Mouse (Mus musculus): ENCODE data around the gene Tex21. TPM values are rescaled to one million over a fixed set of nuclear protein-coding genes. Genes with fewer than 3 reads are reported as not detected.
"Not testable (repeated sequence)": the region's sequence is repeated elsewhere in the genome, so short reads cannot be mapped to it uniquely, and the experiment has no call there.

The Tex21 gene
- polyA plus RNA-seq, 1 experiment from 2014 or later, result not detected

- no peak for DNase-seq (ENCODE audit: low spot score)
- WGBS, result 78% methylated on average over 6 of the region's 6 CpGs
- no peaks in the 10 kb centered on the region for H3K9me3 ChIP-seq (replicated peaks)
- no peak overlapping the region for H3K4me3 ChIP-seq
- H3K36me3 ChIP-seq, result no peaks in the 10 kb centered on the region
- H3K27ac ChIP-seq (replicated peaks), result no peak overlapping the region
- no peaks in the 10 kb centered on the region for H3K4me1 ChIP-seq
- H3K27me3 ChIP-seq (ENCODE audit: low read depth, poor library complexity, severe bottlenecking), result no peaks in the 10 kb centered on the region
These were observed 62.3 kb downstream of the Tex21 start for GRCm38 (mm10) chr12:76184271-76184670.

- H3K27me3 ChIP-seq (ENCODE audit: low read depth, poor library complexity, severe bottlenecking), result no peaks in the 10 kb centered on the region
- H3K4me1 ChIP-seq, result no peaks in the 10 kb centered on the region
- H3K9me3 ChIP-seq (replicated peaks), result no peaks in the 10 kb centered on the region
- 92% methylated on average over 6 of the region's 6 CpGs for WGBS
- no peak overlapping the region for H3K27ac ChIP-seq (replicated peaks)
- no peak for DNase-seq (ENCODE audit: low spot score)
- H3K4me3 ChIP-seq, result no peak overlapping the region
- no peaks in the 10 kb centered on the region for H3K36me3 ChIP-seq
These were observed 63.7 kb downstream of the Tex21 start for GRCm38 (mm10) chr12:76182831-76183230.

- 76% methylated on average over 8 of the region's 8 CpGs for WGBS
- Histone ChIP-seq H3K4me3 (no peak overlapping the region), H3K27me3 (ENCODE audit: low read depth, poor library complexity, severe bottlenecking) (peaks cover 11% of the 10 kb centered on the region), H3K9me3 (replicated peaks) (no peaks in the 10 kb centered on the region), H3K27ac (replicated peaks) (no peak overlapping the region), H3K36me3 (no peaks in the 10 kb centered on the region), H3K4me1 (peaks cover 10% of the 10 kb centered on the region)
- DNase-seq (ENCODE audit: low spot score), result no peak
These were observed 65.1 kb downstream of the Tex21 start for GRCm38 (mm10) chr12:76181471-76181870.

- H3K36me3 ChIP-seq, result no peaks in the 10 kb centered on the region
- 84% methylated on average over 6 of the region's 6 CpGs for WGBS
- no peak overlapping the region for H3K27ac ChIP-seq (replicated peaks)
- DNase-seq (ENCODE audit: low spot score), result no peak
- H3K27me3 ChIP-seq (ENCODE audit: low read depth, poor library complexity, severe bottlenecking), result peaks cover 22% of the 10 kb centered on the region
- H3K4me3 ChIP-seq, result no peak overlapping the region
- H3K4me1 ChIP-seq, result peaks cover 10% of the 10 kb centered on the region
- H3K9me3 ChIP-seq (replicated peaks), result no peaks in the 10 kb centered on the region
These were observed 66.1 kb downstream of the Tex21 start for GRCm38 (mm10) chr12:76180442-76180841.

GRCm38 (mm10) chr12:76179527-76179926 lies 67.0 kb downstream of the Tex21 start:
- H3K36me3 ChIP-seq, result no peaks in the 10 kb centered on the region
- H3K27me3 ChIP-seq (ENCODE audit: low read depth, poor library complexity, severe bottlenecking), result peaks cover 31% of the 10 kb centered on the region
- no peak for DNase-seq (ENCODE audit: low spot score)
- no peak overlapping the region for H3K27ac ChIP-seq (replicated peaks)
- 75% methylated on average over 4 of the region's 4 CpGs for WGBS
- peaks cover 10% of the 10 kb centered on the region for H3K4me1 ChIP-seq
- H3K9me3 ChIP-seq (replicated peaks), result no peaks in the 10 kb centered on the region
- H3K4me3 ChIP-seq, result no peak overlapping the region

- Histone ChIP-seq H3K27ac (replicated peaks) (no peak overlapping the region), H3K36me3 (no peaks in the 10 kb centered on the region), H3K27me3 (ENCODE audit: low read depth, poor library complexity, severe bottlenecking) (peaks cover 34% of the 10 kb centered on the region), H3K4me1 (peaks cover 10% of the 10 kb centered on the region), H3K4me3 (no peak overlapping the region), H3K9me3 (replicated peaks) (no peaks in the 10 kb centered on the region)
- no peak for DNase-seq (ENCODE audit: low spot score)
- 88% methylated on average over 5 of the region's 5 CpGs for WGBS
These were observed 67.5 kb downstream of the Tex21 start for GRCm38 (mm10) chr12:76179051-76179450.

GRCm38 (mm10) chr12:76177864-76178518 lies 68.6 kb downstream of the Tex21 start:
- WGBS, result 41% methylated on average over 16 of the region's 16 CpGs
- H3K9me3 ChIP-seq (replicated peaks), result no peaks in the 10 kb centered on the region
- peaks cover 34% of the 10 kb centered on the region for H3K27me3 ChIP-seq (ENCODE audit: low read depth, poor library complexity, severe bottlenecking)
- no peaks in the 10 kb centered on the region for H3K36me3 ChIP-seq
- H3K4me1 ChIP-seq, result peaks cover 10% of the 10 kb centered on the region
- H3K4me3 ChIP-seq, result peak overlapping the region; percentile 59
- H3K27ac ChIP-seq (replicated peaks), result no peak overlapping the region
- peak; percentile 76 for DNase-seq (ENCODE audit: low spot score)

GRCm38 (mm10) chr12:76177000-76177863 lies 69.3 kb downstream of the Tex21 start, which contains the start of gene Esr2:
Gene Esr2, minus strand, starts transcription at chr12:76177259.
- Histone ChIP-seq H3K27me3 (ENCODE audit: low read depth, poor library complexity, severe bottlenecking) (peaks cover 34% of the 10 kb centered on the region), H3K36me3 (no peaks in the 10 kb centered on the region), H3K4me3 (peak within 1 kb of the TSS; percentile 59), H3K4me1 (peaks cover 10% of the 10 kb centered on the region), H3K27ac (replicated peaks) (no peak within 1 kb of the TSS), H3K9me3 (replicated peaks) (no peaks in the 10 kb centered on the region)
- peak; percentile 59 for DNase-seq (ENCODE audit: low spot score)
- WGBS, result under 1% methylated on average over 39 of the region's 39 CpGs

- no peaks in the 10 kb centered on the region for H3K4me1 ChIP-seq
- no peaks in the 10 kb centered on the region for H3K9me3 ChIP-seq (replicated peaks)
- no peak for DNase-seq (ENCODE audit: low spot score)
- H3K27ac ChIP-seq (replicated peaks), result no peak overlapping the region
- no peaks in the 10 kb centered on the region for H3K36me3 ChIP-seq
- no peak overlapping the region for H3K4me3 ChIP-seq
- WGBS, result 66% methylated on average over 5 of the region's 5 CpGs
- no peaks in the 10 kb centered on the region for H3K27me3 ChIP-seq (ENCODE audit: low read depth, poor library complexity, severe bottlenecking)
These were observed 80.9 kb downstream of the Tex21 start for GRCm38 (mm10) chr12:76165641-76166040.

- not testable (repeated sequence) for H3K9me3 ChIP-seq (replicated peaks); H3K36me3 ChIP-seq; H3K4me1 ChIP-seq
- peaks cover 14% of the 10 kb centered on the region for H3K27me3 ChIP-seq (ENCODE audit: low read depth, poor library complexity, severe bottlenecking)
- H3K4me3 ChIP-seq, result peak overlapping the region; percentile 53
- 15% methylated on average over 30 of the region's 30 CpGs for WGBS
- H3K27ac ChIP-seq (replicated peaks), result peak overlapping the region; percentile 74
- peak; percentile 41 for DNase-seq (ENCODE audit: low spot score)
These were observed 94.2 kb downstream of the Tex21 start for GRCm38 (mm10) chr12:76152389-76152788.

Other genes starting within 250 kb of the Tex21 start
- gene Esr2, start 69.5 kb downstream of the Tex21 start, polyA plus RNA-seq (2016; fragmentation: Nextera tagmentation; extraction: Ambion mirVana), result 0.06 and 0.07 TPM in 2 replicates
- gene Mthfd1, start 8.6 kb upstream of the Tex21 start, polyA plus RNA-seq (2016; fragmentation: Nextera tagmentation; extraction: Ambion mirVana), result 82.4 and 91.8 TPM in 2 replicates
- 2.5 and 4.7 TPM in 2 replicates for gene Akap5, start 78.1 kb upstream of the Tex21 start, polyA plus RNA-seq (2016; fragmentation: Nextera tagmentation; extraction: Ambion mirVana)
- gene Zbtb25, start 122.9 kb upstream of the Tex21 start, polyA plus RNA-seq (2016; fragmentation: Nextera tagmentation; extraction: Ambion mirVana), result 18.2 and 19.0 TPM in 2 replicates
- 7.2 and 7.9 TPM in 2 replicates for gene Zbtb1, start 123.5 kb upstream of the Tex21 start, polyA plus RNA-seq (2016; fragmentation: Nextera tagmentation; extraction: Ambion mirVana)
- gene Hspa2, start 157.4 kb upstream of the Tex21 start, polyA plus RNA-seq (2016; fragmentation: Nextera tagmentation; extraction: Ambion mirVana), result 4.9 and 5.9 TPM in 2 replicates
- gene Ppp1r36, start 170.8 kb upstream of the Tex21 start, polyA plus RNA-seq (2016; fragmentation: Nextera tagmentation; extraction: Ambion mirVana), result 0.33 and 0.71 TPM in 2 replicates

Data from midbrain, embryonic 10.5 days (tissue).